Mouse (Mus musculus): ENCODE data around the gene Mrc2. TPM values are rescaled to one million over a fixed set of nuclear protein-coding genes. Genes with fewer than 3 reads are reported as not detected.

The Mrc2 gene
- total RNA-seq, 2 experiments from 2014 or later = 25.7 to 34.3 TPM

DNA sequence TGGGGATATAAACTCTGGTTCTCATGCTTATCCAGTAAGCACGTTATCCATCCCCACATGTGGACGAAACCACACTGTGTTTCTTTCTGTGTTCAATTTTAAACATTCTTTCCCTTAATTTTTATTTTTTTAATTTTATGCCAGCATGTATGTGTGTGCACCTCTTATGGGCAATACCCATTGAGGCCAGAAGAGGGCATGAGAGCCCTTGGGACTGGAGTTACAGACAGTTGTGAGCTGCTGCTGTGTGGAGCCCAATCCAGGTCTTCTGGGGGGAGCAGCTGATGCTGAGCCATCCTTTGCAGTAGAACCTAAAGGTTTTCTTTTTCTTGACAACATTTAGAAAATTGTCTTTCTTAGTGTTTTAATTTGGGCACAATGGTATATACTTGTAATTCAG is 52.8 kb downstream of the Mrc2 start:
- DNase-seq = no peak
- intact Hi-C loops (cut with DNase I; ENCODE audit: low total_unique reads) = loop anchor here (5.0 kb wide), 3 partner anchors 78 to 567 kb away; no protein-coding TSS in a partner anchor

DNA sequence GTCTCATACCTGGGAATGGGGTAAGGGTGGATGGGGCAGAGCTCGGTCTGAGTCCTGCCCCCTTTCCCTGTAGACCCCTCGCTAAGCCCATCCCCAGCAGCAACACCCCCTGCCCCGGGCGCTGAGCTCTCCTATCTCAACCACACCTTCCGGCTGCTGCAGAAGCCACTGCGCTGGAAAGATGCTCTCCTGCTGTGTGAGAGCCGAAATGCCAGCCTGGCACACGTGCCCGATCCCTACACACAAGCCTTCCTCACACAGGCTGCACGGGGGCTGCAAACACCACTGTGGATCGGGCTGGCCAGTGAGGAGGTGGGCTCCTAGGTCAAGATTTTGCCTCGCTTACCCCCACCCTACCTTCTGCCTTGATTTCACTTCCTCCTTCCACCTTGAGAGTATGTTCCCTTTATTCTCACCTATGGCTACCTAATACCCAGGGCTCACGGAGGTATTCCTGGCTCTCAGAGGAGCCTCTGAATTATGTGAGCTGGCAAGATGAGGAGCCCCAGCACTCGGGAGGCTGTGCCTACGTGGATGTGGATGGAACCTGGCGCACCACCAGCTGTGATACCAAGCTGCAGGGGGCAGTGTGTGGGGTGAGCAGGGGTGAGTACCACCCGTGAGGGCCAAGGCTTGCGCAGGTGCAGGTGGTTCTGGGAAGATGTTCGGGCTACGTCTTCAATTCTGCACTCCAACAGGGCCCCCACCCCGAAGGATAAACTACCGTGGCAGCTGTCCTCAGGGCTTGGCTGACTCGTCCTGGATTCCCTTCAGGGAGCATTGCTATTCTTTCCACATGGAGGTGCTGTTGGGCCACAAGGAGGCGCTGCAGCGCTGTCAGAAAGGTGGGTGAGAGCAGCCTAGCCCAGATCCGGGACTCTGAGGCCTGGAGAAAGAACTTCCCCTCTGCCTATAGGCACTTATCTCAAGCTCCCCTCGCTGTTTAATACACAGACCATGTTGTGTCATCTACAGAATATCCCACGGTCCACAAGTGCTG is 55.0 kb downstream of the Mrc2 start:
- DNase-seq = peak; percentile 87
- intact Hi-C loops (cut with DNase I; ENCODE audit: low total_unique reads) = loop anchor here (5.0 kb wide), 3 partner anchors 80 to 565 kb away; no protein-coding TSS in a partner anchor

DNA sequence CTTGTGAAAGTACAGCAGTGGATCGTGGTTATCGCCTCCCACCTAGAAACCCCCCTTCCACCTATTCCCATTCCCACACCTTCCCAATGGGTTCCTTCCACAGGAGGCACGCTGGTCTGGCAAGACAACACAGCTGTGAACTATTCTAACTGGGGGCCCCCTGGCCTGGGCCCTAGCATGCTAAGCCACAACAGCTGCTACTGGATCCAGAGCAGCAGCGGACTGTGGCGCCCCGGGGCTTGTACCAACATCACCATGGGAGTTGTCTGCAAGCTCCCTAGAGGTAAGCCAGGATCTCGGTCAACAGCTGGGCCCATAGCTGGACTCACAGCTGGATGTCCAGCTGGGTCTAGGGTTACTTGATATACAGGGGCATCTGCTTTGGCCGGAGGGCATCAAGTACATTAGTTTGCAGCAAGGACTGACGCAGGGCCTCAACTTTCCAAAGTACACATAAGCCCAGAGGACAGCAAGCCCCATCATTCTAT is 56.1 kb downstream of the Mrc2 start:
- DNase-seq = no peak
- intact Hi-C loops (cut with DNase I; ENCODE audit: low total_unique reads) = loop anchor here (5.0 kb wide), 3 partner anchors 81 to 564 kb away; no protein-coding TSS in a partner anchor

DNA sequence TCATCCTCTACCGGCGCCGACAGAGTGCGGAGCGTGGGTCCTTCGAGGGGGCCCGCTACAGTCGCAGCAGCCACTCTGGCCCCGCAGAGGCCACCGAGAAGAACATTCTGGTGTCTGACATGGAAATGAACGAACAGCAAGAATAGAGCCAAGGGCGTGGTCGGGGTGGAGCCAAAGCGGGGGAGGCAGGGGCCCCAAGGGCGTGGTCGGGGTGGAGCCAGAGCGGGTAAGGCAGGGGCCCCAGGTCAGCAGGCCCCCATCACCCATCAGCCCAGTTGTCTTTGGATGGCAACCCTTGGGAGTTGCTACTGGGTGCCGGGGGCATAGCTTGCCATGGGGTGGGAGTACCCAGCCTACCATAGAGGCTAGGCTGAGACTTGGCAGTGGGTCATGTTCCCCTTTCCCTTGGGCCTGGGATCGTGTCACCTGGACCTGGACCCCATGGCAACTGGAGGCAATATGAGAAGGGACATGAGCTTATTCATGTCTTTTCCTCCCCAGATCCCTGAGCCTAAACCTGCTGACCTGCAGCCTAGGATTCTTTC is 57.4 kb downstream of the Mrc2 start:
- DNase-seq = no peak
- intact Hi-C loops (cut with DNase I; ENCODE audit: low total_unique reads) = loop anchor here (5.0 kb wide), 3 partner anchors 83 to 562 kb away; no protein-coding TSS in a partner anchor

DNA sequence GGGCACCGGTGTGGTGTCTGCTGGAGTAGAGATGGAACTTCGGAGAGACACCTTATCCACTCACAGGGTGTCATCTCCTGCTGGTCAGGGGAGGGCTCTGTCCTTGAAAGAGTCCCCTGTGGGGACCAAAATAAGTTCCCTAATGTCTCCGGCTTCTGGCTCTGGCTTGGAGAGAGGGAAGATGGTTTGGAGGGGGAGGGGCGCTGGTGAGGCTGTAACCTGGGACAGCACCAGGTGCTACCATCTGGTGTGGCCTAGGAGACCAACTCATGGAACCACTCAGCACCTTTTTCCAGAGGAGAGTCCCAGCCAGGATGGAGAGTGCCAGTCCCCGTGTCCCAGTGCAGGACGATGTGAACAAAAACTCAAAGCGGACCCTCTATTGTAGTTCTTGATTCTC is 58.2 kb downstream of the Mrc2 start:
- intact Hi-C loops (cut with DNase I; ENCODE audit: low total_unique reads) = no loop called here
- no peak for DNase-seq

DNA sequence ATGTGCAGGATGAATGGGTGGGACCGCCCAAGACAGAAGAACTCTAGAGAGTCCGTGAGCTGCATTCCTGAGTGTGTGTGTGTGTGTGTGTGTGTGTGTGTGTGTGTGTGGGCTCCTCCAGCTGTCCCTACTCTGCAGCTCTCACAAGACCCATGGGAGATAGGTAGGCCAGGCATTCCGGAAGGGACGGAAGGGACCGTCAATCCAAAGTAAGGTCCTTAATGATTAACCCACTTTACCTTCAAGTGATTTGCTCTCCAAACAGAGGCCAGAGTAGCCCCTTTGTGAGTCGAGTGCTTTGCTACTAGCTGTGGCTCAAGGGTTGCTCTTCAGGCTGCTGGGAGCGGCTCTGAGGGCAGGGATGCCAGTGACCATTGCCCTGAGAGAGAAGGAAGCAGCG is 59.7 kb downstream of the Mrc2 start:
- no peak for DNase-seq
- intact Hi-C loops (cut with DNase I; ENCODE audit: low total_unique reads) = no loop called here

DNA sequence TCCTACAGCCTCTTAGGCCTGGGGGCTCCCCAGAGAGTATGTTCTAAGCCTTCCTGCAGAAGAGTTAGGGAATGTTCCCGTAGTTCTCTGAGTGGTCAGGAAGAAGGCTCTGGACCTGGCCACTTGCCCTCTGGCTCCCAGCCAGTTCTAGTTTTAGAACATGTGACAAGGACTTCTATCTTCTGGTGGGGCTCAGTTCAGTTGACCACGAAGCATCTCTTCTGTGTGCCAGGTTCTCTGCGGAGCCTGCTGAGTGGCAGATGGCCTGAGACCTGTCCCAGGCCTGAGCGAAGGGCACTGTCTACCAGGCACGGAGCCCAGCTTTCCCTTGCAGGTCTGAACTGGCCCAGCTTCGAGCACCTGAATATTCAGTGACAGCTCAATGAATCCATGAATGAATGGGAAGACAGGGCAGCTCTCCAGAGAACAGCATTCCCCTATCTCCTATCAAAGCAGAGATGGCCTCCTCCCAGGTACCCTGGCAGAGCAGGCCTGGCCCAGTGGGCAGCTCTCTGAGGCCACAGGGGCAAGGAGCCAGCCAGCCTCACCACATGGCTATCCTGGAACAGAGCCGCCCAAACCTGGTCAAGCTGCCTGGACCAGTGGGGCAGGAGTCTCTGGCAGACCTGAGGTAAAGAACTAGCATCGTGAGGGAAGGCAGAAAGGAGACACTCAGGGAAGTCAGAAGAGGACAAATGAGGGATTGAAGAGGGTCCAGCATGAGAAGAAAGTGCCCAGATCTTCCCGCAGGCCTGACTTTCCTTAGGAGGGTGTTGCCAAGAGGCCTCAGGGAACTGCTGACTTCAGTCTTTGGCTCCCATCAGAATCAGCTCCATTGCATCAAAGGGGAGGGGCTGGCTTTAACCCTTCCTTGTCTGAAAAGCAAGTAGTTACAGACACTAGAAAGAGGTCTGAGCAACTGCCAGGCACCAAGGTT is 60.8 kb downstream of the Mrc2 start:
- peak; percentile 92 for DNase-seq

DNA sequence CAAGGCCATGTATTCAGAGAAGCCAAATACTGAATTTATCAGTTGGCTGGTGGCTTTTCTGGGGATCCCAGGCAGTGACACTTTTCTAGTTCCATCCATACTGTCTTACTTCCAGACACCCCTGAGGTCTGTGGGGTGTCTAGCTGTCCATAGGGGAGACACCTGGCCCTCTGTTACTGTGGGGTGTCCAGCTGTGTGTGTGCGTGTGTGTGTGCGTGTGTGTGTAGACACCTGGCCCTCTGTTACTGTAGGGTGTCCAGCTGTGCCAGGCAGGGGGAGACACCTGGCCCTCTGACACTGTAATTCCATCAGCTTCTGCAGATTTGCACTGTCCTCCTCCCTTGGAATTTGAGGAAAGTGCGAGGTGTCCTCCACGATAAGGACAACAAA is 61.4 kb downstream of the Mrc2 start:
- intact Hi-C loops (cut with DNase I; ENCODE audit: low total_unique reads) = no loop called here

More for the DNA sequence above, 60.8 kb downstream of the Mrc2 start:
- intact Hi-C loops (cut with DNase I; ENCODE audit: low total_unique reads) = no loop called here

DNA sequence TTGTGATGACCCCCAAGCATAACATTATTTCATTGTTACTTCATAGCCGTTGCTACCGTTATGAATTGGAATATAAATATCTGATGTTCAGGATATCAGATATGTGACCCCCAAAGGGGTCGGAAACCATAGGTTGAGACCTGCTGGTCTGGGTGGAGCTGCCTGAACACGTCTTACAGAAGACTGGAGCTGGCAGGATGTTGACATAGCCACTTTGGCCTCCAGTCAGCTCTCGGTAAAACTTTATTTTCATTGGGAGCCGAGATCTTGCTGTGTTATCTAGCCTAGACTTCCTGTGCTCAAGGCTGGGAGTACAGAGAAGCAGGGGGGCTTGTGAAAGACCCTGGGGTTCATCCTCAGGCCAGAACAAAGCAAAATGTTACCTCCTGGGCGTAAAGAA is 63.9 kb downstream of the Mrc2 start:
- no peak for DNase-seq
- intact Hi-C loops (cut with DNase I; ENCODE audit: low total_unique reads) = no loop called here

More for the DNA sequence above, 61.4 kb downstream of the Mrc2 start:
- no peak for DNase-seq

DNA sequence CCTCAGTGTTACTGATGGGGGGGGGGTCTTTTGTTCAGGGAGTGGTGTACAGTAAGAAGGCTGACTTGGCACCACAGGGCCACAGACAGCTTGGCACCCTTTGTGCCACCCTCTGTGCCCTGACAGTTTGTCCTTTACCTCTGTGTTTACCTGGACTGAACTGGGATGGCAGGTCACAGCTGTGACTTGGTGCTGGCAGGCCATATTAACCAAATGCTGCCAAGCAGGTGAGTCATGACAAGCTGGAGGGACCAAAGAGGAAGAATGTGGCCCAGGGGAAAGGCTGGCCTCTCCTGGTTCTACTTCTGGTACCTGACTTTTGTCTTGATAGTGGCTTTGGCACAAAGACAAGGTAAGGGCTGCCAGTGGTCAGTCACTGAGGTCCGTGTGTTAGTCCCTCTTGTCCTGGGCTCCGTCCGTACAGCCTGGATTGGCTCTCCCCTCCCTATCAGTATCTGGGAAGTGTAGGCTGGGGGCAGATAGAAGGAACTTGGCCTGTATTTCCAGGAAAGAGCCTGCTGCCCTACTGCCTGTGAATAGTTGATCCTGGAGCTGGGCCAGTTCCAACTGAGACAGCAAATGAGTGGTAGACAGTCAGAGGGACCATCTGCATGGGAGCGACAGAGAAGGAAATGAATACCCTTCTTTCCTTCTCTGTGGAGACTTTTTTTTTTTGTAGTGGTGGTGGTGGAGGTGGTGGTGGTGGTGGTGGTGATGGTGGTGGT is 69.8 kb downstream of the Mrc2 start:
- intact Hi-C loops (cut with DNase I; ENCODE audit: low total_unique reads) = loop anchor here (2.0 kb wide), 1 partner anchor 231 kb away; no protein-coding TSS in a partner anchor

DNA sequence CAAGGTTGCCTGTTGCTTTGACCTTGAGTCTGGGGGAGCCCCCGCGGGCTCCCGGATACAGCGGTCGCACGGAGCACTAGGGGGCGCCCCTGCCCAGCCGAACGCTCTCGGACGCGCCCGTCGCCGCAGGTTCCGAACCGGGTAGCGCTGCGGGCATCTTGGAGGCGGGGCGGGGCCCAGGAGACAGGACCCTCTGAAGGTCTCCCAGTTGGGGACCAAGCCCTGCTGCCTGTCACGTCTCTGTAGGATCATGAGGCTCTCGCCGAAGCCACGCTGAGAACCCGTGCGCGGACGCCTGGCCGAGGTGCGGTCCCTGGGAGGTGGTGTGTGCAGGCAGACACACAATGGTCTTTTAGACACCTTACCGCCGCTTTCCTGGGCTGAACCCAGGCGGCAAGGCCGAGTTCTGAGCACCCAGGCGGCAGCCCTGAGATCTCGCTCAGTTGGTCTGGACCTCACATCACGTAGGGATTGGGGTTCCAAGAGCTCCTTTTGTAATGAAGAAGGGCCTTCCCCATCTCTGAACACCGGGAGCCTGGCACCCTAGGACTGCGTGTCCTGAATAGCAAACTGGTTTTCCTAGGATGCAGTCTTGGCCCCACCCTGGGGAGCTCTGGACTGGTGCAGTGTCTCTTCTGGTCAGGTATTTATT is 70.6 kb downstream of the Mrc2 start:
- intact Hi-C loops (cut with DNase I; ENCODE audit: low total_unique reads) = loop anchor here (2.0 kb wide), 1 partner anchor 230 kb away; no protein-coding TSS in a partner anchor

More for the DNA sequence above, 69.8 kb downstream of the Mrc2 start:
- DNase-seq = no peak

DNA sequence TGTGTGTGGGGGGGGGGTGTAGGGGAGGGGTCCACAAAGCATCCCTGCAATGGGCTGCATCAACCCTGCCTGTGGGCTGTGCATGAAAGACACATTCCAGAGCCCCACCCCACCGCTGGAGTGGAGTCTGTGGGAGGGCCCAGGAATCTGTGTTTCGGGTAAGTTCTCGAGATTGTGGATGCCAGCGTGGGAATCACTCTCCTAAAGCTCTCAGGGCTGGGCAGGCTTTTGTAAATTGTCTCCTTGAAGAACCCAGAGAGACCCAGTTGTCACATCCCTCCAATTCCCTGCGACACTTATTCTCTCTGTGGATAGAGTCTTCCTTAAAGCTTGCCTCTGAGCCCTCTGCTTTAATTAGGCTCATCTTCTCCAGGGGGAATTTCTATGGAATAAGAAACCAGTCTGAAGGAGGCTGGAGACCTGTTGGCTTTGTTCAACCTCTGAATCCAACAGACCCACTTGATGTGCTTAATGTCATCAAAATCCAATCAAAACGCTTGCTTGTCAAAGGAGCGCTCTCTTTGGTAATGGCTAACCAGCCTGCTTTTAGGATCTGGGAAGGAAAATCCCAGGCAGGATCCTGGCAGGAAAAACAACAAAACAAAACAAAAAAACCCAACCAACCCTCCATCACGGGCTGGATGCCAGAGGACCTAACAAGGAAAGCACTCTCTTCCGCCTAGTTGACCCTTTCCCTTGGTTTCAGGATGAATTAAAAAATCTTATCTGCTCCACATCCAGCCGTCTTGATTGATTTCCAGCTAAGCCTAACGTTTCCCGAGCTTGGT is 71.3 kb downstream of the Mrc2 start:
- intact Hi-C loops (cut with DNase I; ENCODE audit: low total_unique reads) = loop anchor here (2.0 kb wide), 1 partner anchor 229 kb away; no protein-coding TSS in a partner anchor
- no peak for DNase-seq

More for the DNA sequence above, 70.6 kb downstream of the Mrc2 start:
- peak; percentile 85 for DNase-seq

DNA sequence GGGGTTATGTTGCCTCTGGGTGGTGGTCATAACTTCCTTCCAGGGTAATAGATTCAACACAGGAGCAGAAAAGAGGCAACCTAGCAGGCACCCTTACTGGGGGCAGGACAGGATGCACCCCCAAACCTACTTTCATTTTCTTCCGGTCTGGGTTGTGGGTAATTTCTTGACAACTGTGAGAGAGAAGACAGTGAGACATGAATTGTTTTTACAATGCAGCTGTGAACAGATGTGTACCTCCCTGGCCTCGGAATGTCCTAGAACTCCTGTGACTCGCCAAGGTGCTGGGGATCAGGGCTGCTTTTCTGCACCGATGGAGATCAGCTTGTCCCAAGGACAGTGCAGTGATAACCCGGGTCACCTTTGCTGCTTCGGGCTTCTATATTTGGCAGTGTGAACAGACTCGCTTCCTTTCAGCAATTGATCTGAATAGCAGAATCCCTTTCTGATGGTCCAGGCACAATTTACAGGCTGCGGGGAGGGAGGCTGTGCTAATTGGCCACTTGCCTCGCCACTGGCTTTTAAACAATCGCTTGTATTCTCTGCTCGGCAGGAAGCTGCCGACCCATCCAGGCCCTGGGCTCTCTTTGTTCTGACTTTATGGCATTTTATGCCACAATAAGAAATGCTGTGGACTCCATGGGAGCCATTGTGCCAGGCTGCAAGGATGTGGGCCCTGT is 72.1 kb downstream of the Mrc2 start:
- DNase-seq = no peak
- intact Hi-C loops (cut with DNase I; ENCODE audit: low total_unique reads) = no loop called here

DNA sequence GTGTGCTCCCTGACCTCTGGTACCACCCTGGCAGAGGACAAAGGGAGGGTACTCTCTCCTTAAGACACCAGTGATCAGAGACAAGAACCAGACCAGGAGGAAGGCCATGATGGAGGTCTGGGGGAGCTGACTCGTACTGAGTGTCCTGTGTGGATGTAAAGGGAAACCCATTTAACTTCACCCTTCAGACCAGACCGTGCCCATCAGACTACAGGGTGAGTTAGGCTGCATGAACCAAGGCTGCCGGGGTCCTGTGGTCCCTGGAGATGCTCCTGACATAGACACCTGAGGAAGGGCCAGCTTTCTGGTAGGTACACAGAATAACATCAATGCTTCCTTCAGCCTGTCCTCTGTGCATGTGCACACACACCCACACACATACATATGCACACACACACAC is 73.2 kb downstream of the Mrc2 start:
- intact Hi-C loops (cut with DNase I; ENCODE audit: low total_unique reads) = no loop called here
- no peak for DNase-seq

DNA sequence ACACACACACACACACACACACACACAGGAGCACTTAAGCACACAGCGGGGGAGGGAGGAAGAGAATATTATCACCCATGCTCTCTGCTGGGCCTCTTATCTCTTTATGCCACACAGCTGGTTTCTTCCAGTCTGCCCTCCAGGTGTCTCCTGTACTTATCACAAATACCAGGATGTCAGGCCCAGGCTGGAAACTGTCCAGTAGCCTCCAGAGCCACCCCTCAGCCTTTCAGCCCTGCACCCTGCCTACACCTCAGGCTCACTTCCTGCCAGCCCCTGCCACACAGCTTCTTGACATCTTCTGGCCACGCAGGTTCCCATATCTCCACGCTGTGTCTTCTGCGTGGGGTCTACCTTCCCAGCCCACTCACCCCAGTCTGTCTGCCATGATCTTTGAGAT is 73.6 kb downstream of the Mrc2 start:
- intact Hi-C loops (cut with DNase I; ENCODE audit: low total_unique reads) = no loop called here
- DNase-seq = no peak

DNA sequence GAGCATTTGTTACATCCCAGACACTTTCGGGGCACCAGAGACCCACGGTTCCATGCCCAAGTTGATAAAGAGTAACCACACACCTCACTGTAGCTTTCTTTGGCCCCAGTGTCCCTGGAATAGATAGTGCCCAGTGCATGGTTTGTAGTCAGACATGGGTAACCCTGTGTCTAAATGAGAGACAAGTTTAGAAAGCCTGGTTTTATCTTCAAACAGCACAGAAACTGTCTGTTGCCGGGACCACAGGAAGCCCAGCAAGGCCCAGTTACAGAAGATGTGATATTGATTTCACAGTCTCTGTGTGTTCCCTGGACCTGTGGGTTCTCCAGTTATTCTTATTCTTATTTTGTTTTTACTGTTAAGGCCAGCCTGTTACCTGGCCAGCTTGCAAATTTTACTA is 74.7 kb downstream of the Mrc2 start:
- intact Hi-C loops (cut with DNase I; ENCODE audit: low total_unique reads) = no loop called here

DNA sequence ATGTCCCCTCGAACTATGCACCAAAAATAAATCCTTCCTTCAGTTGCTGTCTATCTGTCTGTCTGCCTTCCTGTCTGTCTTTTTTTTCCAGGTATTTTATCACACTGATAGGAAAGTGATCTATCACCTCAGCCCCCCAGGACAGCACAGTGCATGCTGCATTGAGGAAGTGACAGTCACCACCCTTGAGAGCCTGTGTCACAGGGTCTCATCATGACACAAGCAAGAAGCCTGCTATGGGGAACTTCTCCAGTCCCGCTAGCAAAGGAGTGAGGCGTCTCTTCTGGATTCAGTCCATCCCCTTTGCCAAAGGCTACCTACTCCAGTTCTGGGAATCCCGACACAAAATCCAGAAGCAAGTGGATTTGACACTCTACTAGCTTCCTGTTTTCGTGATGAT is 76.4 kb downstream of the Mrc2 start:
- no peak for DNase-seq
- intact Hi-C loops (cut with DNase I; ENCODE audit: low total_unique reads) = no loop called here

More for the DNA sequence above, 74.7 kb downstream of the Mrc2 start:
- no peak for DNase-seq

Measured in gastrocnemius, postnatal 14 days (tissue).